Mouse (Mus musculus) ES-Bruce4 (cell line): ENCODE results near the gene Dydc2. TPM values are rescaled to one million over a fixed set of nuclear protein-coding genes. Genes with fewer than 3 reads are reported as not detected.

Experiments used
- H3K27ac ChIP-seq: 2 replicates; pipeline ENCODE4 v1.5.1; 2012; ENCODE audit warnings: low read length, inconsistent platforms; ENCODE audit not compliant: insufficient read depth
- H3K27me3 ChIP-seq: 2 replicates; pipeline ENCODE4 v1.6.1; 2012; ENCODE audit warnings: mild to moderate bottlenecking, low read length, inconsistent platforms; ENCODE audit not compliant: control insufficient read depth, poor library complexity, insufficient read depth, severe bottlenecking
- H3K36me3 ChIP-seq: 2 replicates; pipeline ENCODE4 v1.6.1; 2012; ENCODE audit warnings: inconsistent platforms, mild to moderate bottlenecking, low read length, moderate library complexity; ENCODE audit not compliant: control insufficient read depth, poor library complexity, insufficient read depth, severe bottlenecking
- H3K4me1 ChIP-seq: one replicate; pipeline ENCODE4 v1.8.1; 2011; ENCODE audit warnings: low read length; ENCODE audit not compliant: control insufficient read depth, insufficient read depth
- H3K4me3 ChIP-seq: 2 replicates; pipeline ENCODE4 v1.5.1; 2011; ENCODE audit warnings: low read depth, mild to moderate bottlenecking, low read length
- H3K9ac ChIP-seq: 2 replicates; pipeline ENCODE4 v1.6.1; 2012; ENCODE audit warnings: low read depth, mild to moderate bottlenecking, inconsistent platforms; ENCODE audit not compliant: poor library complexity, severe bottlenecking
- H3K9me3 ChIP-seq: replicated peaks from 2 replicates; pipeline ENCODE4 v1.6.1; 2012; ENCODE audit warnings: mild to moderate bottlenecking, low read length, inconsistent platforms; ENCODE audit not compliant: control insufficient read depth, poor library complexity, insufficient read depth, severe bottlenecking
- CTCF ChIP-seq: IDR thresholded peaks from one replicate; pipeline ENCODE4 v1.8.1; 2011; ENCODE audit warnings: low read depth, low read length
- EP300 ChIP-seq: IDR thresholded peaks from 2 replicates; pipeline ENCODE4 v1.6.1; 2011; ENCODE audit warnings: low read depth, low read length; ENCODE audit not compliant: insufficient read depth
- POLR2A ChIP-seq: IDR thresholded peaks from one replicate; pipeline ENCODE4 v1.8.1; 2011; ENCODE audit warnings: low read length; ENCODE audit not compliant: insufficient read depth
- polyA plus RNA-seq: library from polyadenylated mRNA; stranded (reverse); fragments of >200 nt; gene quantifications from 2 replicates; pipeline ENCODE4 v1.2.4, GENCODE M21; 2011; ENCODE audit warnings: low read depth; ENCODE audit not compliant: missing spikeins, insufficient read depth, insufficient read length

Dydc2 gene
- polyA plus RNA-seq, 1 experiment: not detected

DNA sequence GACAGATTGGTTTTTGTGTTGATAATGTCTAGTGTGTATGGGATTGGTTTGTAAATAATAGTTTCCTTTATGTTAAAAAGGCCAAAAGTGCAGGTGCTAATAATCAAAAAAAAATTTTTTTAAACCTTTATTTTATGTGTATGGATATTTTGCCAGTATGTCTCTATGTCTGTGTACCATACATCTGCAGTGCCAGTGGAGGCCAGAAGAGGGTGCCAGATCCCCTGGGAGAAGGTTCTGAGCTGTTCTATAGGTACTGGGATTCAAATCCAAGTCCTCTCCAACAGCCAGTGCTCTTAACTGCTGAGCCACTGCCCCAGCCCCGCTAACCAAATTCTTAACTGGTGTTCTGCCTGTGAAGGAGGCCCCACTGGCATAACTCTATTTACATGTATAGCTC lies 18.5 kb upstream of the Dydc2 start:
- H3K27me3 ChIP-seq: no peaks in the 10 kb centered on the region
- no peaks in the 10 kb centered on the region for H3K9me3 ChIP-seq
- no peak overlapping the region for H3K9ac ChIP-seq
- no peak for TF ChIP-seq POLR2A
- peak; percentile 60 for TF ChIP-seq CTCF
- H3K36me3 ChIP-seq: no peaks in the 10 kb centered on the region
- no peak overlapping the region for H3K27ac ChIP-seq
- no peak overlapping the region for H3K4me3 ChIP-seq
- H3K4me1 ChIP-seq: no peaks in the 10 kb centered on the region

DNA sequence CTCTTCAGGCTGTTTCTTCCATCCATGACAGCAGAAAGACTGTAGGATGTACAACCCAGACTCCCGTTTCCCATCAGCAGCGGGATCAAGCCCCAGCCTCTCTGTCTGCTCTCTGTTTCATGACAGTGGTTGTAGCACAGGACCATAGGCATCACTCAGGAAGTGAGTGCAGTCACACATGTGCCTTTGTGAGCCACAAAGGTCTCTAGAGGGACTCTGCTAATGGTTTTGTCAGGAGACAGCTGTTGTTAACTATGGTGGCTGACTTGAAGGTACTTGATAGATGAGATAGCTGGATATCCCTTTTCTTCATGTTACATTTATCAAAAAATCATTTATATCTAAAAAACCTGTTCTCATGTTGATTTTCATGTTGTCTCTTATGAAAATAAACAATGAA lies 13.4 kb upstream of the Dydc2 start:
- no peak overlapping the region for H3K9ac ChIP-seq
- H3K36me3 ChIP-seq: no peaks in the 10 kb centered on the region
- TF ChIP-seq EP300 (no peak), CTCF (no peak), POLR2A (no peak)
- no peak overlapping the region for H3K4me3 ChIP-seq
- H3K27me3 ChIP-seq: no peaks in the 10 kb centered on the region
- H3K27ac ChIP-seq: no peak overlapping the region
- H3K4me1 ChIP-seq: no peaks in the 10 kb centered on the region
- H3K9me3 ChIP-seq: no peaks in the 10 kb centered on the region

DNA sequence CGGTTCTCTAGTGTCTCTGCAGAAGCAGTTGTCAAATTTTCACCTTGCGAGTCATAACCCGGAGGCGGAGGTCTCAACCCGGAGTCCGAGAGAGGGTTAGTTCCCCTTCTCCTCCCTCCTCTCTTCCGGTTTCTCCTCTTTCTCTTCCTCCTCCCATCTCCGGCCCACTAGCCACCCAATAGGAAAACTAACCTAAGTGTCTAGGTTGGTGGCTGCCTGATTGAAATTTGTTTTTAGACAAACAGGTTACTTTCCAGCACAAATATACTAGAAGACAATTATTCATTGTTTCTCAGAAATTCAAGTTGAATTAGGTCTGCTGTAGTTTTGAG lies 3.9 kb upstream of the Dydc2 start:
- Histone ChIP-seq H3K27me3 (no peaks in the 10 kb centered on the region), H3K36me3 (no peaks in the 10 kb centered on the region), H3K9ac (no peak overlapping the region), H3K9me3 (no peaks in the 10 kb centered on the region), H3K27ac (no peak overlapping the region), H3K4me3 (peak overlapping the region; percentile 5; the same call in 1 of the 2 replicates), H3K4me1 (no peaks in the 10 kb centered on the region)
- TF ChIP-seq EP300 (no peak), CTCF (no peak), POLR2A (no peak)

DNA sequence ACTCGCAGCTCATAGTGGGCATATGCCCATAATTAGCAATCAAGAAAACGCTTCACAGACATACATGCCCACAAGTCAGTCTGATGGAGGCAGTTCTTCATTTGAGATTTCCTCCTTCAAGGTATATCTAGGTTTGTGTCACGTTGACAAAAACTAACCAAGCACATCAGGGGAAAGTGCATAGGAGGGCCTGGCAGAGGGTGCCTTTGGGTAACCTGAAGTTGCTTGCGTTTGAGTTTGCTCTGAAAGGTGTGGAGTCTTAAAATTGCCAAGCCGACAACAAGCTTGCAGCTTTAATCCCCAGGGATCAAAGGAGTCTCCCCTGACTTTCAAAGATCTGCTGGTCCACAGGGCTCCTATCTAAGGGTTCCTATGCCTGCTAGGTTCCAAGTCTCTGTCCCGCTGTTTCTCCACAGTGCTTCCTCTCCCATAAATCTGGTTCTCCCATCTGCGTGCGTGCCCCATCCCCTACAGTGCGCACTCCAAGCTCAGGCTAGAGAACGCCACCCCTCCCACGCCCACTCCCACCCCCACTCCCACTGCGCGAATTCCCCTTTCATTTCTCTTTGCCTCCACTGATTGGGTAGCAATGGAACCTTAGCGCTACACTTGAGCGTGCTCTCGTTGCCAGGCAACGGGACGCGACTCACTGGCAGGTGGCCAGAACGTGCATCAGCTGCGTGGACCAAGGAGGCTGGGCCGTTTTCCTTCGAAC lies 3.4 kb upstream of the Dydc2 start, which contains the start of gene Dydc1:
Gene Dydc1, plus strand, starts transcription at position 683 of the 715 bp plus-strand sequence.
- no peaks in the 10 kb centered on the region for H3K9me3 ChIP-seq
- TF ChIP-seq CTCF: no peak
- no peak for TF ChIP-seq POLR2A
- no peak for TF ChIP-seq EP300
- H3K27me3 ChIP-seq: no peaks in the 10 kb centered on the region
- no peak within 1 kb of the TSS for H3K27ac ChIP-seq
- H3K4me1 ChIP-seq: no peaks in the 10 kb centered on the region
- peak within 1 kb of the TSS; percentile 5; the same call in 1 of the 2 replicates for H3K4me3 ChIP-seq
- no peaks in the 10 kb centered on the region for H3K36me3 ChIP-seq
- H3K9ac ChIP-seq: no peak within 1 kb of the TSS

DNA sequence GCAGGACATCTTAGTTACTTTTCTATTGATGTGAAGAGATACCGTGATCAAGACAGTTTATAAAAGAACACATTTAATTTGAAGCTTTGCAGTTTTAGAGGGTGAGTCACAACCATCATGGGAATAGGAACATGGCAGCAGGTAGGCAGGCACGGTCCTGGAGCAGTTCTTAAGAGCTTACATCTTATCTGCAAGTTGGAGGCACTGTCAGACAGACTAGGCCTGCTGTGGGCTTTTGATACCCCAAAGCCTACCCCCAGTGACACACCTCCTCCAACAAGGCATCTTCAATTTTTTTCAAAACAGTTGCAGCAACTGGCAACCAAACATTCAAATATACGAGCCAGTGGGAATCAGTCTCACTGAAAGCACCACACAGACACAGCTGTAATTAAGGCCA lies 1.3 kb upstream of the Dydc2 start:
- no peaks in the 10 kb centered on the region for H3K9me3 ChIP-seq
- no peak overlapping the region for H3K4me3 ChIP-seq
- no peak for TF ChIP-seq POLR2A
- no peak for TF ChIP-seq EP300
- no peak for TF ChIP-seq CTCF
- H3K4me1 ChIP-seq: no peaks in the 10 kb centered on the region
- H3K27me3 ChIP-seq: no peaks in the 10 kb centered on the region
- no peaks in the 10 kb centered on the region for H3K36me3 ChIP-seq
- H3K9ac ChIP-seq: no peak overlapping the region
- no peak overlapping the region for H3K27ac ChIP-seq

DNA sequence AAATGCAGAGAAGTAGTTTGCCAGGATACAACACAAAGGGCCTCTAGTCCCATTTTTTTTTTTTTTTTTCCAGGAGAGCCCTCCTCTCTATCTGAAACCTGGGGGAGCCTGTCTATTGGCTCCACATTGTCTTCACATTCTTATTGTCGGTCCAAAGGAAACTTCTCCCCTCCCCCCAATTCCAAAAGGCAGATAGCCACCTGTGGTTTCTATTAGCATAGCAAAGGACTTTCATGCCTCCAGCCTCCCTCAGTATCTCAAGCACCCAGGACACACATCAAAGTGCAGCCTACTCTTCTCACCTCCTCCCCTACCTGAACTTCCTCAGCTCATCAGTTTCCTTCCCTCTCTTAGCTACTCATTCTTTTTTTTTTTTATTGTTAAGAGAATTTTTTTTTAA lies 2.6 kb downstream of the Dydc2 start:
- TF ChIP-seq POLR2A (no peak), EP300 (no peak), CTCF (no peak)
- no peaks in the 10 kb centered on the region for H3K27me3 ChIP-seq
- H3K4me1 ChIP-seq: no peaks in the 10 kb centered on the region
- H3K9me3 ChIP-seq: peaks cover 3% of the 10 kb centered on the region; the same call in 1 of the 2 replicates
- no peaks in the 10 kb centered on the region for H3K36me3 ChIP-seq
- H3K27ac ChIP-seq: no peak overlapping the region
- no peak overlapping the region for H3K9ac ChIP-seq
- H3K4me3 ChIP-seq: no peak overlapping the region
